Mouse (Mus musculus): ENCODE data around the gene A430033K04Rik. TPM values are rescaled to one million over a fixed set of nuclear protein-coding genes. Genes with fewer than 3 reads are reported as not detected.

Gene A430033K04Rik
- polyA plus RNA-seq, 1 experiment from 2014 or later = 6.4 TPM

DNA sequence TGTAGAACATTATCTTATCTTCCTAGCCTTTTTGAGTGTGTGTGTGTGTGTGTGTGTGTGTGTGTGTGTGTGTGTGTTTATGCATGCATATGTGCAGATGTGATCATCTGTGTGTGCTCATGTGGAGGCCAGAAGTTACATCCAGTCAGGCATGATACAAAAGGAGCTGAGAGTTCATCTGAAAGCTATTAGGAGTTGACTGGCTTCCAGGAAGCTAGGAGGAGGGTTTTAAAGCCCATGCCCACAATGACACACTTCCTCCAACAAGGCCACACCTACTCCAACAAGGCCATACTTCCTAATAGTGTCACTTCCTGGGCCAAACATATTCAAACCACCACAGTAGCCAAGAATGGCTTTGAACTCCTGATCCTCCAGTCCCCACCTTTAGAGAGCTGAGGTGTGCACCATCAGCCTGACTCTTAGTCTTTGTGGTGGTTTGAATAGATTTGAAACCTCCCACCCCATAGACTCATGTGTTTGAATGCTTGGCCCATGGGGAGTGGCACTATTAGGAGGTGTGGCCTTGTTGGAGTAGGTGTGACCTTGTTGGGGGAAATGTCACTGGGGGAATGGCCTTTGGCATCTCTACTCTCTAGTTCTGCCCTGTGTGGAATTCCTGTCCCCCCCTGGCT, 70.4 kb downstream of the A430033K04Rik start:
- no peak overlapping the region for H3K27ac ChIP-seq
- H3K27me3 ChIP-seq (ENCODE audit: insufficient read depth, low read length) = no peaks in the 10 kb centered on the region
- no peak for DNase-seq (ENCODE audit: low spot score)
- H3K4me1 ChIP-seq (replicated peaks; ENCODE audit: insufficient read depth, low read length) = no peaks in the 10 kb centered on the region
- H3K36me3 ChIP-seq (ENCODE audit: insufficient read depth, low read length) = no peaks in the 10 kb centered on the region
- H3K4me2 ChIP-seq (ENCODE audit: low read length) = no peak overlapping the region
- H3K9me3 ChIP-seq (replicated peaks; ENCODE audit: low read length) = no peaks in the 10 kb centered on the region
- H3K9ac ChIP-seq (ENCODE audit: low read depth, low read length) = no peak overlapping the region
- H3K4me3 ChIP-seq (replicated peaks; ENCODE audit: low read depth, low read length) = no peak overlapping the region
- no peak for ATAC-seq (replicated peaks; ENCODE audit: low FRiP score, low read depth)
- TF ChIP-seq CTCF (IDR thresholded peaks at IDR 0.05; ENCODE audit: low read depth) = no peak

DNA sequence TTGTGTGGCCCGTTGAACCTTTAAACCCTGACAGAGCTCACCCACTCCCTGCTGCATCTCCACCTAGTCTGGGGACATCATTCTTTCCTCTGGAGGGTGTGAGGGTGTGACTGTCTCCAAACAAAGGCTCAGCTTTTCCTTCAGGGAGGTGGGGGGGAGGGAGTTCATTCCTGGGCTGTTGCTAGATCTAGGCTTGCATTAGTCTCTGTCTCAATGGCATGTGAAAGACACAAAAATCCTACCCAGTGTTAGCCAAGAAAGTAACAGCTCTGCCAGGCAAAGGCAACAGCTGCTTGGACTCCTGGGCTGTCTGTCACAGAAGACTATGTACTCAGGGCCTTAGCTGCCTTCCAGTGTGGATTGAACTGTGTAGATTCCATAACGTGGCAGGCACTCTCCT, 71.4 kb downstream of the A430033K04Rik start:
- H3K27ac ChIP-seq = no peak overlapping the region
- no peak overlapping the region for H3K4me3 ChIP-seq (replicated peaks; ENCODE audit: low read depth, low read length)
- no peaks in the 10 kb centered on the region for H3K27me3 ChIP-seq (ENCODE audit: insufficient read depth, low read length)
- H3K4me2 ChIP-seq (ENCODE audit: low read length) = no peak overlapping the region
- no peaks in the 10 kb centered on the region for H3K4me1 ChIP-seq (replicated peaks; ENCODE audit: insufficient read depth, low read length)
- no peaks in the 10 kb centered on the region for H3K36me3 ChIP-seq (ENCODE audit: insufficient read depth, low read length)
- H3K9me3 ChIP-seq (replicated peaks; ENCODE audit: low read length) = no peaks in the 10 kb centered on the region
- TF ChIP-seq CTCF (IDR thresholded peaks at IDR 0.05; ENCODE audit: low read depth) = no peak
- ATAC-seq (replicated peaks; ENCODE audit: low FRiP score, low read depth) = no peak
- DNase-seq (ENCODE audit: low spot score) = no peak
- no peak overlapping the region for H3K9ac ChIP-seq (ENCODE audit: low read depth, low read length)
- WGBS = 56% methylated on average over 2 of the region's 2 CpGs

DNA sequence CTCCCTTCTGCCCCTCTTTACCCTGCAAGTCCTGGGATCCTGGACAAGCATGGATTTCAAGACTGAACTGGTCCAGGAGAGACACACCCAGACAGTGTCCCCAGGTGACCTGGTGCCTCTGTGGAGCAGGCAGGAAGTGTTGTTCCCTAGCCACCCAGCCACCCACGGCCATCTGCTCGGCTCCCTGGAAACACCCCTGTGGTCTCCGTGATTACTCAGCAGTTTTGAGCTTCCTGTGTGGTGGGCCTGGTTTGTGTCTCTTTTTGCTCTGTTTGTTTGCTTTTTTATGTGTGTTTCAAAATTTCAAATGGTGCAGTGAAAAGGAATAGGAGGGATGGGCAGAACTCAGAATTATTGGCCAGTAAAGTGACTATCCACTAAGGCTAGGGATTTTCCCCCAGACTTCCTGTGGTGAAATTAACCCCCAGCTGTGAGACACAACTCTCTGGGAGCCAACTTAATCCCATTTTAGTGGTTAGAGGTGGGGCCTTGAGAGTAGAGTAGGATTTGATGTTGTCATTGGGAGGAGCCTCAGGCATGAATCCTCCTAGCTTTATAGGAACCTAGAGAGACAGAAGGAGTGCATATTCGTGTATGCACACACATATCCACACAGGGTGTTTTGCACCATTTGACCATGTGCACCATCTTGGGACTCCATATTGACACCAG, 72.0 kb downstream of the A430033K04Rik start:
- H3K27ac ChIP-seq = no peak overlapping the region
- H3K36me3 ChIP-seq (ENCODE audit: insufficient read depth, low read length) = no peaks in the 10 kb centered on the region
- H3K4me2 ChIP-seq (ENCODE audit: low read length) = no peak overlapping the region
- ATAC-seq (replicated peaks; ENCODE audit: low FRiP score, low read depth) (no peak), DNase-seq (ENCODE audit: low spot score) (no peak)
- TF ChIP-seq CTCF (IDR thresholded peaks at IDR 0.05; ENCODE audit: low read depth) = no peak
- 45% methylated on average over 4 of the region's 4 CpGs for WGBS
- H3K27me3 ChIP-seq (ENCODE audit: insufficient read depth, low read length) = no peaks in the 10 kb centered on the region
- H3K9me3 ChIP-seq (replicated peaks; ENCODE audit: low read length) = no peaks in the 10 kb centered on the region
- H3K4me1 ChIP-seq (replicated peaks; ENCODE audit: insufficient read depth, low read length) = no peaks in the 10 kb centered on the region
- no peak overlapping the region for H3K4me3 ChIP-seq (replicated peaks; ENCODE audit: low read depth, low read length)
- H3K9ac ChIP-seq (ENCODE audit: low read depth, low read length) = no peak overlapping the region

DNA sequence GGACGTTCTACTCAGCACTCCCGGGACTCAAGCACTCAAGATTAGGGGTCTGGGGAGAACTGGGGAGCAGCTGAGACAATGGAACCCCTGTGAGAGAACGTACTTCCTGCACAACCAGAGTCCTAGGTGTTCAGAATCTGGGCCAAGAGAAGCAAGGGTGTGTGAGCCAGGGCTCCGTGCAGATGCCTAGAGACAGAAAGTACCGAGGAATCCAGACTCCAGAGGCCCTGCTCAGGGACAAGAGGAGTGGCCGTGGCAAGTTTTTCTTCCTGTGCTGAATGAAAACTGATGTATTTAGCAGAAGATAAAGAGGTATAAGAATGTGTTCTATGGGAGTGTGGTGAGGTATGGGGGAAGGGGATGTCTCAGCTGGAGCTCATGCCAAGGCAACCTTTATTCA, 74.8 kb downstream of the A430033K04Rik start:
- 60% methylated on average over 6 of the region's 6 CpGs for WGBS
- TF ChIP-seq CTCF (IDR thresholded peaks at IDR 0.05; ENCODE audit: low read depth) = no peak
- H3K4me1 ChIP-seq (replicated peaks; ENCODE audit: insufficient read depth, low read length) = no peaks in the 10 kb centered on the region
- no peak overlapping the region for H3K27ac ChIP-seq
- H3K4me2 ChIP-seq (ENCODE audit: low read length) = no peak overlapping the region
- no peak for DNase-seq (ENCODE audit: low spot score)
- H3K4me3 ChIP-seq (replicated peaks; ENCODE audit: low read depth, low read length) = no peak overlapping the region
- ATAC-seq (replicated peaks; ENCODE audit: low FRiP score, low read depth) = no peak
- no peaks in the 10 kb centered on the region for H3K27me3 ChIP-seq (ENCODE audit: insufficient read depth, low read length)
- no peaks in the 10 kb centered on the region for H3K9me3 ChIP-seq (replicated peaks; ENCODE audit: low read length)
- H3K9ac ChIP-seq (ENCODE audit: low read depth, low read length) = no peak overlapping the region
- H3K36me3 ChIP-seq (ENCODE audit: insufficient read depth, low read length) = no peaks in the 10 kb centered on the region

Small RNA genes lying within 50 kb of the gene (microRNA-seq; reads per million reads assigned to microRNA genes)
- not detected for gene Gm24082

Other genes with a start within 250 kb of the A430033K04Rik start
- gene Zfp157, start 181.4 kb upstream of the A430033K04Rik start, polyA plus RNA-seq (2015; fragmentation: Nextera tagmentation; extraction: Ambion mirVana) = 24.0 and 25.3 TPM in 2 replicates
- not detected in 2 replicates for gene 1700123K08Rik, start 58.1 kb upstream of the A430033K04Rik start, polyA plus RNA-seq (2015; fragmentation: Nextera tagmentation; extraction: Ambion mirVana)
- gene Zfp68, start 3.1 kb upstream of the A430033K04Rik start, polyA plus RNA-seq (2015; fragmentation: Nextera tagmentation; extraction: Ambion mirVana) = 57.8 and 59.8 TPM in 2 replicates
- 27.3 and 27.6 TPM in 2 replicates for gene Fam20c, start 131.7 kb downstream of the A430033K04Rik start, polyA plus RNA-seq (2015; fragmentation: Nextera tagmentation; extraction: Ambion mirVana)
- not detected in 2 replicates for gene Gm5294, start 197.2 kb downstream of the A430033K04Rik start, polyA plus RNA-seq (2015; fragmentation: Nextera tagmentation; extraction: Ambion mirVana)

All from kidney, postnatal 0 days (tissue).